Mouse (Mus musculus): ENCODE measurements around the gene Rhou.

- TF ChIP-seq EP300 (IDR thresholded peaks at IDR 0.05) (no peak), CTCF (IDR thresholded peaks at IDR 0.05) (no peak)
Measured at GRCm38 (mm10) chr8:123666832-123667231, 13.1 kb downstream of the Rhou start.

All from lung, postnatal 0 days (tissue).